Mouse (Mus musculus): Measurements from ENCODE around the gene Ankdd1a. TPM values are rescaled to one million over a fixed set of nuclear protein-coding genes. Genes with fewer than 3 reads are reported as not detected.

The Ankdd1a gene
- polyA plus RNA-seq, 1 experiment from 2014 or later, result 1.8 TPM

GRCm38 (mm10) chr9:65556349-65556748, 36.4 kb upstream of the Ankdd1a start:
- Histone ChIP-seq H3K4me3 (ENCODE audit: low read depth, low read length) (no peak overlapping the region), H3K4me2 (ENCODE audit: low read length) (no peak overlapping the region), H3K27ac (ENCODE audit: low read length) (no peak overlapping the region), H3K9ac (ENCODE audit: low read depth, low read length) (no peak overlapping the region), H3K9me3 (replicated peaks; ENCODE audit: control insufficient read depth, low read length, poor library complexity, severe bottlenecking) (no peaks in the 10 kb centered on the region), H3K36me3 (ENCODE audit: control insufficient read depth, insufficient read depth, low read length) (no peaks in the 10 kb centered on the region), H3K4me1 (ENCODE audit: control insufficient read depth, insufficient read depth, low read length) (no peaks in the 10 kb centered on the region), H3K27me3 (ENCODE audit: control insufficient read depth, insufficient read depth, low read depth, low read length) (no peaks in the 10 kb centered on the region)
- ATAC-seq, result no peak
- 94% methylated on average over 8 of the region's 8 CpGs for WGBS

GRCm38 (mm10) chr9:65555621-65556020, 35.6 kb upstream of the Ankdd1a start:
- Histone ChIP-seq H3K27me3 (ENCODE audit: control insufficient read depth, insufficient read depth, low read depth, low read length) (no peaks in the 10 kb centered on the region), H3K9ac (ENCODE audit: low read depth, low read length) (no peak overlapping the region), H3K36me3 (ENCODE audit: control insufficient read depth, insufficient read depth, low read length) (no peaks in the 10 kb centered on the region), H3K4me3 (ENCODE audit: low read depth, low read length) (no peak overlapping the region), H3K4me1 (ENCODE audit: control insufficient read depth, insufficient read depth, low read length) (no peaks in the 10 kb centered on the region), H3K27ac (ENCODE audit: low read length) (no peak overlapping the region), H3K9me3 (replicated peaks; ENCODE audit: control insufficient read depth, low read length, poor library complexity, severe bottlenecking) (no peaks in the 10 kb centered on the region), H3K4me2 (ENCODE audit: low read length) (no peak overlapping the region)
- WGBS, result 91% methylated on average over 4 of the region's 4 CpGs
- no peak for ATAC-seq

GRCm38 (mm10) chr9:65555001-65555405, 35.0 kb upstream of the Ankdd1a start:
- Histone ChIP-seq H3K27ac (ENCODE audit: low read length) (no peak overlapping the region), H3K4me3 (ENCODE audit: low read depth, low read length) (no peak overlapping the region), H3K9ac (ENCODE audit: low read depth, low read length) (no peak overlapping the region), H3K9me3 (replicated peaks; ENCODE audit: control insufficient read depth, low read length, poor library complexity, severe bottlenecking) (no peaks in the 10 kb centered on the region), H3K36me3 (ENCODE audit: control insufficient read depth, insufficient read depth, low read length) (no peaks in the 10 kb centered on the region), H3K4me2 (ENCODE audit: low read length) (no peak overlapping the region), H3K4me1 (ENCODE audit: control insufficient read depth, insufficient read depth, low read length) (no peaks in the 10 kb centered on the region), H3K27me3 (ENCODE audit: control insufficient read depth, insufficient read depth, low read depth, low read length) (no peaks in the 10 kb centered on the region)
- ATAC-seq, result no peak
- 21% methylated on average over 5 of the region's 5 CpGs for WGBS

GRCm38 (mm10) chr9:65552711-65553110, 32.7 kb upstream of the Ankdd1a start:
- ATAC-seq, result no peak
- H3K9ac ChIP-seq (ENCODE audit: low read depth, low read length), result no peak overlapping the region
- no peaks in the 10 kb centered on the region for H3K4me1 ChIP-seq (ENCODE audit: control insufficient read depth, insufficient read depth, low read length)
- no peak overlapping the region for H3K27ac ChIP-seq (ENCODE audit: low read length)
- no peak overlapping the region for H3K4me3 ChIP-seq (ENCODE audit: low read depth, low read length)
- no peaks in the 10 kb centered on the region for H3K27me3 ChIP-seq (ENCODE audit: control insufficient read depth, insufficient read depth, low read depth, low read length)
- no peaks in the 10 kb centered on the region for H3K36me3 ChIP-seq (ENCODE audit: control insufficient read depth, insufficient read depth, low read length)
- no peak overlapping the region for H3K4me2 ChIP-seq (ENCODE audit: low read length)
- WGBS, result 96% methylated on average over 2 of the region's 2 CpGs
- H3K9me3 ChIP-seq (replicated peaks; ENCODE audit: control insufficient read depth, low read length, poor library complexity, severe bottlenecking), result no peaks in the 10 kb centered on the region

GRCm38 (mm10) chr9:65552141-65552540, 32.1 kb upstream of the Ankdd1a start:
- Histone ChIP-seq H3K4me2 (ENCODE audit: low read length) (no peak overlapping the region), H3K9me3 (replicated peaks; ENCODE audit: control insufficient read depth, low read length, poor library complexity, severe bottlenecking) (no peaks in the 10 kb centered on the region), H3K27ac (ENCODE audit: low read length) (no peak overlapping the region), H3K27me3 (ENCODE audit: control insufficient read depth, insufficient read depth, low read depth, low read length) (no peaks in the 10 kb centered on the region), H3K36me3 (ENCODE audit: control insufficient read depth, insufficient read depth, low read length) (no peaks in the 10 kb centered on the region), H3K9ac (ENCODE audit: low read depth, low read length) (no peak overlapping the region), H3K4me3 (ENCODE audit: low read depth, low read length) (no peak overlapping the region), H3K4me1 (ENCODE audit: control insufficient read depth, insufficient read depth, low read length) (no peaks in the 10 kb centered on the region)
- WGBS, result 91% methylated on average over 5 of the region's 5 CpGs
- ATAC-seq, result no peak

- no peaks in the 10 kb centered on the region for H3K9me3 ChIP-seq (replicated peaks; ENCODE audit: control insufficient read depth, low read length, poor library complexity, severe bottlenecking)
- no peak overlapping the region for H3K27ac ChIP-seq (ENCODE audit: low read length)
- H3K9ac ChIP-seq (ENCODE audit: low read depth, low read length), result no peak overlapping the region
- H3K27me3 ChIP-seq (ENCODE audit: control insufficient read depth, insufficient read depth, low read depth, low read length), result no peaks in the 10 kb centered on the region
- no peaks in the 10 kb centered on the region for H3K36me3 ChIP-seq (ENCODE audit: control insufficient read depth, insufficient read depth, low read length)
- ATAC-seq, result no peak
- no peaks in the 10 kb centered on the region for H3K4me1 ChIP-seq (ENCODE audit: control insufficient read depth, insufficient read depth, low read length)
- no peak overlapping the region for H3K4me3 ChIP-seq (ENCODE audit: low read depth, low read length)
- WGBS, result 49% methylated on average over 5 of the region's 5 CpGs
- no peak overlapping the region for H3K4me2 ChIP-seq (ENCODE audit: low read length)
Measured at GRCm38 (mm10) chr9:65551035-65551434, 31.0 kb upstream of the Ankdd1a start.

GRCm38 (mm10) chr9:65550079-65550831, 30.3 kb upstream of the Ankdd1a start:
- Histone ChIP-seq H3K4me1 (ENCODE audit: control insufficient read depth, insufficient read depth, low read length) (no peaks in the 10 kb centered on the region), H3K4me3 (ENCODE audit: low read depth, low read length) (no peak overlapping the region), H3K4me2 (ENCODE audit: low read length) (no peak overlapping the region), H3K9me3 (replicated peaks; ENCODE audit: control insufficient read depth, low read length, poor library complexity, severe bottlenecking) (no peaks in the 10 kb centered on the region), H3K36me3 (ENCODE audit: control insufficient read depth, insufficient read depth, low read length) (no peaks in the 10 kb centered on the region), H3K9ac (ENCODE audit: low read depth, low read length) (no peak overlapping the region), H3K27ac (ENCODE audit: low read length) (no peak overlapping the region), H3K27me3 (ENCODE audit: control insufficient read depth, insufficient read depth, low read depth, low read length) (no peaks in the 10 kb centered on the region)
- ATAC-seq, result no peak
- WGBS, result 16% methylated on average over 7 of the region's 7 CpGs

- Histone ChIP-seq H3K4me2 (ENCODE audit: low read length) (no peak overlapping the region), H3K27me3 (ENCODE audit: control insufficient read depth, insufficient read depth, low read depth, low read length) (no peaks in the 10 kb centered on the region), H3K4me3 (ENCODE audit: low read depth, low read length) (no peak overlapping the region), H3K4me1 (ENCODE audit: control insufficient read depth, insufficient read depth, low read length) (no peaks in the 10 kb centered on the region), H3K27ac (ENCODE audit: low read length) (no peak overlapping the region), H3K9ac (ENCODE audit: low read depth, low read length) (no peak overlapping the region), H3K9me3 (replicated peaks; ENCODE audit: control insufficient read depth, low read length, poor library complexity, severe bottlenecking) (no peaks in the 10 kb centered on the region), H3K36me3 (ENCODE audit: control insufficient read depth, insufficient read depth, low read length) (no peaks in the 10 kb centered on the region)
- ATAC-seq, result no peak
- 87% methylated on average over 5 of the region's 5 CpGs for WGBS
Measured at GRCm38 (mm10) chr9:65549643-65550042, 29.6 kb upstream of the Ankdd1a start.

GRCm38 (mm10) chr9:65549139-65549538, 29.1 kb upstream of the Ankdd1a start:
- H3K4me3 ChIP-seq (ENCODE audit: low read depth, low read length), result no peak overlapping the region
- no peaks in the 10 kb centered on the region for H3K4me1 ChIP-seq (ENCODE audit: control insufficient read depth, insufficient read depth, low read length)
- WGBS, result 84% methylated on average over 3 of the region's 3 CpGs
- no peak overlapping the region for H3K27ac ChIP-seq (ENCODE audit: low read length)
- no peaks in the 10 kb centered on the region for H3K27me3 ChIP-seq (ENCODE audit: control insufficient read depth, insufficient read depth, low read depth, low read length)
- H3K9me3 ChIP-seq (replicated peaks; ENCODE audit: control insufficient read depth, low read length, poor library complexity, severe bottlenecking), result no peaks in the 10 kb centered on the region
- H3K4me2 ChIP-seq (ENCODE audit: low read length), result no peak overlapping the region
- no peaks in the 10 kb centered on the region for H3K36me3 ChIP-seq (ENCODE audit: control insufficient read depth, insufficient read depth, low read length)
- ATAC-seq, result no peak
- no peak overlapping the region for H3K9ac ChIP-seq (ENCODE audit: low read depth, low read length)
